Comparison of ENCODE assay signal across 8 mouse cellular contexts in genomic region chr11:70233016-70233415, GRCm38 (mm10). TPM values are rescaled to one million over a fixed set of nuclear protein-coding genes. Genes with fewer than 3 reads are reported as not detected.
DNase-seq lines count a peak whose midpoint lies in the region; ATAC-seq and TF ChIP-seq lines count a peak whose summit lies in the region.

No protein-coding gene starts in this region.

- TF ChIP-seq CTCF in forebrain, postnatal 0 days (IDR thresholded peaks at IDR 0.05; ENCODE audit: low read depth), result no peak

- peaks cover 24% of the 10 kb centered on the region for H3K27me3 ChIP-seq in forebrain, postnatal 0 days (ENCODE audit: insufficient read depth, low read length)
- peaks cover 24% of the 10 kb centered on the region for H3K27me3 ChIP-seq in liver, embryonic 12.5 days (replicated peaks)

- in situ Hi-C loops in ES-E14 (cut with MboI; ENCODE audit: low sequenced_read_pairs in 2 of 2, unreplicated experiment in 2 of 2), result no loop called here

- 31% methylated on average over 8 of the region's 8 CpGs for WGBS in forebrain, postnatal 0 days
- 56% methylated on average over 8 of the region's 8 CpGs for WGBS in liver, embryonic 12.5 days (ENCODE audit: insufficient replicate concordance)

- no peaks in the 10 kb centered on the region for H3K9me3 ChIP-seq in ES-E14 (ENCODE audit: control insufficient read depth, insufficient read depth, low read depth, low read length)
- no peaks in the 10 kb centered on the region for H3K9me3 ChIP-seq in forebrain, postnatal 0 days (ENCODE audit: low read length)
- H3K9me3 ChIP-seq in liver, embryonic 12.5 days (replicated peaks), result no peaks in the 10 kb centered on the region

- DNase-seq in cerebellum, adult 11 months, result peak; percentile 53
- DNase-seq in ES-E14 (ENCODE audit: low read depth, low spot score), result no peak
- no peak for DNase-seq in forebrain, postnatal 0 days
- no peak for DNase-seq in thymus, postnatal 25 days
- DNase-seq in ovary, postnatal 14 days (ENCODE audit: low spot score), result no peak
- DNase-seq in left cerebral cortex, adult 8-10 months (ENCODE audit: low spot score in 2 of 2), result no peak

- H3K9ac ChIP-seq in ES-E14 (ENCODE audit: insufficient read depth, low read depth, low read length, poor library complexity, severe bottlenecking), result peak overlapping the region; percentile 81
- peak overlapping the region; percentile 66 for H3K9ac ChIP-seq in forebrain, postnatal 0 days
- no peak overlapping the region for H3K9ac ChIP-seq in liver, embryonic 12.5 days

- peak overlapping the region; percentile 56 for H3K4me2 ChIP-seq in forebrain, postnatal 0 days (ENCODE audit: low read depth)
- peak overlapping the region; percentile 56 for H3K4me2 ChIP-seq in liver, embryonic 12.5 days

- H3K27ac ChIP-seq in ES-E14 (ENCODE audit: insufficient read depth, low read depth, low read length, poor library complexity, severe bottlenecking), result peak overlapping the region; percentile 46; the same call in 1 of the 2 replicates
- no peak overlapping the region for H3K27ac ChIP-seq in forebrain, postnatal 0 days (ENCODE audit: low read depth, low read length)
- no peak overlapping the region for H3K27ac ChIP-seq in liver, embryonic 12.5 days

- H3K4me3 ChIP-seq in ES-E14 (ENCODE audit: insufficient read depth in 1 of 2, low read depth in 1 of 2, low read length in 2 of 2, poor library complexity in 1 of 2, severe bottlenecking in 1 of 2), result peak overlapping the region; percentile 54 to 60
- peak overlapping the region; percentile 48 for H3K4me3 ChIP-seq in forebrain, postnatal 0 days (ENCODE audit: low read depth, low read length)
- H3K4me3 ChIP-seq in liver, embryonic 12.5 days, result 0 out of 2 replicates have a peak overlapping the region, but pooled peaks have one; percentile 35

- no peak for ATAC-seq in cerebellum, adult (ENCODE audit: insufficient number of reproducible peaks, low FRiP score, low TSS enrichment)
- ATAC-seq in forebrain, postnatal 0 days, result no peak
- ATAC-seq in liver, embryonic 12.5 days, result no peak

- H3K36me3 ChIP-seq in ES-E14 (ENCODE audit: control insufficient read depth, insufficient read depth, low read length, poor library complexity, severe bottlenecking), result peaks cover 15% of the 10 kb centered on the region
- H3K36me3 ChIP-seq in forebrain, postnatal 0 days (ENCODE audit: insufficient read depth), result peaks cover 18% of the 10 kb centered on the region
- peaks cover 18% of the 10 kb centered on the region for H3K36me3 ChIP-seq in liver, embryonic 12.5 days

- H3K4me1 ChIP-seq in ES-E14 (ENCODE audit: control insufficient read depth in 2 of 2, insufficient read depth in 2 of 2, low read length in 2 of 2, poor library complexity in 1 of 2), result peaks cover 9 to 29% of the 10 kb centered on the region in 2 experiments
- H3K4me1 ChIP-seq in forebrain, postnatal 0 days (ENCODE audit: insufficient read depth), result peaks cover 10% of the 10 kb centered on the region; the same call in 1 of the 2 replicates
- peaks cover 82% of the 10 kb centered on the region for H3K4me1 ChIP-seq in liver, embryonic 12.5 days

TF ChIP-seq in ES-E14, 5 proteins besides CTCF, POLR2A, EP300 and RAD21:
- TF ChIP-seq ZNF384 (IDR thresholded peaks at IDR 0.05; ENCODE audit: low read depth, low read length), result no peak
- no peak for TF ChIP-seq ZC3H11A (IDR thresholded peaks at IDR 0.05; ENCODE audit: borderline replicate concordance, low read depth, low read length)
- TF ChIP-seq MAFK (IDR thresholded peaks at IDR 0.05; ENCODE audit: insufficient read depth, low read depth, low read length), result no peak
- TF ChIP-seq HCFC1 (IDR thresholded peaks at IDR 0.05; ENCODE audit: borderline replicate concordance, insufficient read depth, low read length), result no peak

RNA-seq across cellular contexts. Expression of gene Bcl6b, which starts 3.4 kb away (rescaled TPM):
- 5.2 and 7.1 TPM in 2 replicates for total RNA-seq in ES-E14 (2012; rRNA removed)
- 4.2 TPM in 2 replicates for total RNA-seq in forebrain, postnatal 0 days (2014; rRNA removed)
- polyA plus RNA-seq in forebrain, postnatal 0 days (2015; fragmentation: Nextera tagmentation; extraction: Ambion mirVana), result 3.8 and 5.3 TPM in 2 replicates
- polyA plus RNA-seq in liver, embryonic 12.5 days (2016; fragmentation: Nextera tagmentation; extraction: Ambion mirVana), result 2.8 and 3.8 TPM in 2 replicates
- 1 to 10 TPM; 1.0 to 2.2 (median 1.9) TPM for total RNA-seq in left cerebral cortex, adult 8-10 months (2022)

RNA-seq across cellular contexts. Expression of gene 0610010K14Rik, which starts 4.7 kb away (rescaled TPM):
- total RNA-seq in ES-E14 (2012; rRNA removed), result 49.9 and 59.4 TPM in 2 replicates
- 48.7 and 54.1 TPM in 2 replicates for total RNA-seq in forebrain, postnatal 0 days (2014; rRNA removed)
- 161 and 207 TPM in 2 replicates for polyA plus RNA-seq in forebrain, postnatal 0 days (2015; fragmentation: Nextera tagmentation; extraction: Ambion mirVana)
- polyA plus RNA-seq in liver, embryonic 12.5 days (2016; fragmentation: Nextera tagmentation; extraction: Ambion mirVana), result 97.4 and 104 TPM in 2 replicates
- total RNA-seq in left cerebral cortex, adult 8-10 months (2022), result 10 to 100 TPM; 41.0 to 46.9 (median 42.0) TPM

RNA-seq across cellular contexts. Expression of gene Gm21988, which starts 6.6 kb away (rescaled TPM):
- total RNA-seq in ES-E14 (2012; rRNA removed), result 2.4 and 4.5 TPM in 2 replicates
- 4.9 and 7.4 TPM in 2 replicates for total RNA-seq in forebrain, postnatal 0 days (2014; rRNA removed)
- 16.6 and 19.4 TPM in 2 replicates for polyA plus RNA-seq in forebrain, postnatal 0 days (2015; fragmentation: Nextera tagmentation; extraction: Ambion mirVana)
- 6.2 and 7.8 TPM in 2 replicates for polyA plus RNA-seq in liver, embryonic 12.5 days (2016; fragmentation: Nextera tagmentation; extraction: Ambion mirVana)
- 1 to 10 TPM; 3.2 to 5.1 (median 3.8) TPM for total RNA-seq in left cerebral cortex, adult 8-10 months (2022)

RNA-seq across cellular contexts. Expression of gene Rnasek, which starts 6.6 kb away (rescaled TPM):
- 66.0 and 75.1 TPM in 2 replicates for total RNA-seq in ES-E14 (2012; rRNA removed)
- 24.6 and 48.0 TPM in 2 replicates for total RNA-seq in forebrain, postnatal 0 days (2014; rRNA removed)
- 520 and 544 TPM in 2 replicates for polyA plus RNA-seq in forebrain, postnatal 0 days (2015; fragmentation: Nextera tagmentation; extraction: Ambion mirVana)
- polyA plus RNA-seq in liver, embryonic 12.5 days (2016; fragmentation: Nextera tagmentation; extraction: Ambion mirVana), result 159 and 173 TPM in 2 replicates
- total RNA-seq in left cerebral cortex, adult 8-10 months (2022), result 100 to 1,000 TPM; 197 to 255 (median 240) TPM

RNA-seq across cellular contexts. Expression of gene Slc16a13, which starts 12.2 kb away (rescaled TPM):
- 10.7 and 12.4 TPM in 2 replicates for total RNA-seq in ES-E14 (2012; rRNA removed)
- total RNA-seq in forebrain, postnatal 0 days (2014; rRNA removed), result 9.8 and 10.9 TPM in 2 replicates
- 8.2 and 9.6 TPM in 2 replicates for polyA plus RNA-seq in forebrain, postnatal 0 days (2015; fragmentation: Nextera tagmentation; extraction: Ambion mirVana)
- 6.1 and 8.5 TPM in 2 replicates for polyA plus RNA-seq in liver, embryonic 12.5 days (2016; fragmentation: Nextera tagmentation; extraction: Ambion mirVana)
- total RNA-seq in left cerebral cortex, adult 8-10 months (2022), result 10 to 100 TPM in 1 of 4 experiments, 1 to 10 TPM in 3; 7.6 to 10.4 (median 8.5) TPM
